Mouse (Mus musculus): Measurements from ENCODE around the gene Nus1.

- TF ChIP-seq EP300 (IDR thresholded peaks at IDR 0.05) (no peak), CTCF (IDR thresholded peaks at IDR 0.05) (no peak)
Observed at GRCm38 (mm10) chr10:52471520-52471919, 54.2 kb downstream of the Nus1 start.
